Mouse (Mus musculus) bone marrow macrophage, adult 2 months (primary cell): ENCODE measurements around the gene Bcor.

Source experiments
- CTCF ChIP-seq: IDR thresholded peaks from 2 replicates; pipeline ENCODE4 v1.5.1; 2012; ENCODE audit warnings: low read depth, mild to moderate bottlenecking, low read length, moderate library complexity
- POLR2A ChIP-seq: IDR thresholded peaks from 2 replicates; pipeline ENCODE4 v1.6.1; 2012; ENCODE audit warnings: mild to moderate bottlenecking, low read depth, low read length, borderline replicate concordance

- no peak for TF ChIP-seq CTCF
- no peak for TF ChIP-seq POLR2A
These were observed 153.9 kb downstream of the Bcor start for GRCm38 (mm10) chrX:12006031-12006881.
